Mouse (Mus musculus): ENCODE data around the gene Atp6v0b. TPM values are rescaled to one million over a fixed set of nuclear protein-coding genes. Genes with fewer than 3 reads are reported as not detected.

Gene Atp6v0b
- polyA plus RNA-seq, 2 experiments = 224 to 262 TPM

DNA sequence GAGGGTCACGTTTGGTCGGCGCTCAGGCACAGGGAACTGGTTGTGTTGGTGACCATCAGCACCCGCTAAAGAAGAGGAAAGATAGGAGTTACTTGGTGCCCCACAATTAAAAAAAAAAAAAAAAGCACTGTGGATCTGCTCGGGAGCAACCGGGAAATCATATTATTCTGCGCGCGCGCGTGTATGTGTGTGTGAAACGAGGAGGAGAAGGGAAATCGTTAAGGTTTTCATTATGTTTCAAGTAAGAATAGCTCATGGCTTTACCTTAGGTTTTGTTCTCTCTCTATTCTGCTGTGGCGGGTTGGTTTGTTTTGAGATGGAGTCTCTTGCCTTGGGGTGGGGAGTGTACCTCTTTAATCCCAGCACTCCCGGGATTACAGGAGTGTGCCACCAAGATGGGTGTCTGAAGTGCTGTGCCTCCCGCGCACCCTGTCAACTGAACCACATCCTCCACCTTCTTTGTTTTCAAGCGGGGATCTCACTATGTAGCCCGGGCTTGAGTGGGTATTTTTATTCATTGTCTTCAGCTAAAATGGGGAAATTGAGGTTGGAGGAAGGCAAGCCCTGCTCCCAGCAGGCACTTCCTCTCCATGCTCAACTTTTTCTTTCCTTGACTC, 28.5 kb upstream of the Atp6v0b start:
- Histone ChIP-seq H3K27me3 (ENCODE audit: control insufficient read depth, insufficient read depth, low read length) (no peaks in the 10 kb centered on the region), H3K27ac (replicated peaks; ENCODE audit: low read depth, low read length) (peak overlapping the region; percentile 79), H3K4me3 (replicated peaks; ENCODE audit: low read length) (peak overlapping the region; percentile 75), H3K9me3 (ENCODE audit: control insufficient read depth, low read length) (no peaks in the 10 kb centered on the region), H3K36me3 (ENCODE audit: control insufficient read depth, insufficient read depth, low read length) (peaks cover 20% of the 10 kb centered on the region), H3K4me2 (replicated peaks; ENCODE audit: low read depth, low read length, severe bottlenecking) (peak overlapping the region; percentile 99), H3K9ac (ENCODE audit: low read depth, low read length, severe bottlenecking) (peak overlapping the region; percentile 72), H3K4me1 (ENCODE audit: control insufficient read depth, insufficient read depth, low read length) (peaks cover 18% of the 10 kb centered on the region)
- TF ChIP-seq POLR2A (IDR thresholded peaks at IDR 0.05; ENCODE audit: borderline replicate concordance, extremely low read depth, insufficient read depth, insufficient read length) = no peak
- ATAC-seq (ENCODE audit: low FRiP score, low read depth) (no peak), DNase-seq (ENCODE audit: low spot score) (no peak)
- WGBS = 7% methylated on average over 19 of the region's 19 CpGs

DNA sequence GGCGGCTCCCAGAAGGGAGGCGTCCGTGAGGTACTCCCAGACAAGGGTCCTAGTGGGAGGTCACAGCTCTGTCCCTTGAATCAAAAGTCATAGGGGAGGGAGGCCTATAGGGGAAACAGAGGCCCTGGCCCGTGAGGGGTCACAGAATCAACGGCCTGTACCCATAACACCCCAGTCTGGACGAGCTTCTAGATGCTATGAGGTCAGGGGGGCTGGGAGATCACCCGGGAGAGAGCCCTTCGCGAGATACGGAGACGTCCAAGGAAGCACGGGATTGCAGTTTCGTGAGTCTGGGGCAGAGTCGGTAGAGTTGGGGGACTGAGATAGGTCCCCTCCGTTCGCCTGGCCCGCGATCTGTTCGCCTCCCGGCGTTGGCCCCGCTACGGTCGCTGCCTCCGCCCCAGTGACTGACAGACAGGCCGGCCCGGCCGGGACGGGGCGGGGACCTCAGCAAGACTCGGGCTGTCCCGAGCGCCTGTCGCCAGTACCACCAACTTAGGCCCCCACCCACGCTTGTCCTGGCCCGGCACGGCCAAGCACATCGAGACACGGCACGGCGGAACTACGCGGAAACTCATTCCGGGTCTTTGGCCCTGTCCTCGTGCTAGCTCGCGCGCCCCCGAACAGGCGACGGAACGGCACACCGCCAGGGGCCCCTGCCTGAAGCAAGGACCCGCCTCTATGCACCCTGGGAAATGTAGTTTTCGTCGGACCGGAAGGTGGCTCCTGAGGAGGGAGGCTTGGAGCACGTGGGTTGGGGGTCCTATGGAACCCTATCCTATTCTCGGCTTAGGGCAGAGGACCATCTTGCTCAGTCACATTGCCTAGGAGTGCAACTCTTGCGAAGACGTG, 27.7 kb upstream of the Atp6v0b start, which contains the start of gene Ipo13:
Ipo13 (minus strand) TSS at position 409 of the 852 bp plus-strand sequence.
- Histone ChIP-seq H3K27ac (replicated peaks; ENCODE audit: low read depth, low read length) (peak within 1 kb of the TSS; percentile 79), H3K4me1 (ENCODE audit: control insufficient read depth, insufficient read depth, low read length) (peaks cover 18% of the 10 kb centered on the region), H3K9ac (ENCODE audit: low read depth, low read length, severe bottlenecking) (peak within 1 kb of the TSS; percentile 72), H3K36me3 (ENCODE audit: control insufficient read depth, insufficient read depth, low read length) (peaks cover 24% of the 10 kb centered on the region), H3K4me3 (replicated peaks; ENCODE audit: low read length) (peak within 1 kb of the TSS; percentile 75), H3K27me3 (ENCODE audit: control insufficient read depth, insufficient read depth, low read length) (no peaks in the 10 kb centered on the region), H3K9me3 (ENCODE audit: control insufficient read depth, low read length) (no peaks in the 10 kb centered on the region), H3K4me2 (replicated peaks; ENCODE audit: low read depth, low read length, severe bottlenecking) (peak within 1 kb of the TSS; percentile 99)
- ATAC-seq (ENCODE audit: low FRiP score, low read depth) (peak; percentile 96), DNase-seq (ENCODE audit: low spot score) (peak; percentile 94)
- under 1% methylated on average over 57 of the region's 61 CpGs for WGBS
- TF ChIP-seq POLR2A (IDR thresholded peaks at IDR 0.05; ENCODE audit: borderline replicate concordance, extremely low read depth, insufficient read depth, insufficient read length) = peak; percentile 65; the same call in 1 of the 2 replicates

DNA sequence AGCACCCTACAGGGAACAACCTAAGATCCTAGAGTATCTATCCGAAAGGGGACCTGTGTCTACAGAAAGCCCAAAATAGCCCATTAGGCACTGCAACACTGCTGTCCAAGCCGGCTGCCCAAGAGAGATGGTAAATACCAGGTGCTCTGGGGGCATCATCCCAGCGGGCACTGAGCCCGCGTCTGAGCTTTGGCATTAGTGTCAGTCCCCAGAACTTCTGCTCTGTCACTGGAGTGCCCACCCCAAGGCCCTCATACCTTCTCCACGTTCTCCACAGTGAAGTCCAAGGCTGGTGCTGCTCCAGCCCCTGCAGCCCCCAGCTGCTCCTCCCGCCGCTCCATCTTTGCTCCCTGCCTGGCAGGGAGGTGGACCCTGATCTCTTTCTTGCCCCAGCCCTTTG, 26.9 kb upstream of the Atp6v0b start:
- peaks cover 30% of the 10 kb centered on the region for H3K36me3 ChIP-seq (ENCODE audit: control insufficient read depth, insufficient read depth, low read length)
- no peak for DNase-seq (ENCODE audit: low spot score)
- H3K4me2 ChIP-seq (replicated peaks; ENCODE audit: low read depth, low read length, severe bottlenecking) = peak overlapping the region; percentile 99
- H3K9ac ChIP-seq (ENCODE audit: low read depth, low read length, severe bottlenecking) = peak overlapping the region; percentile 72
- H3K4me1 ChIP-seq (ENCODE audit: control insufficient read depth, insufficient read depth, low read length) = peaks cover 18% of the 10 kb centered on the region
- no peak for TF ChIP-seq POLR2A (IDR thresholded peaks at IDR 0.05; ENCODE audit: borderline replicate concordance, extremely low read depth, insufficient read depth, insufficient read length)
- peak overlapping the region; percentile 75 for H3K4me3 ChIP-seq (replicated peaks; ENCODE audit: low read length)
- WGBS = 16% methylated on average over 8 of the region's 8 CpGs
- H3K27ac ChIP-seq (replicated peaks; ENCODE audit: low read depth, low read length) = no peak overlapping the region
- ATAC-seq (ENCODE audit: low FRiP score, low read depth) = no peak
- H3K27me3 ChIP-seq (ENCODE audit: control insufficient read depth, insufficient read depth, low read length) = no peaks in the 10 kb centered on the region
- H3K9me3 ChIP-seq (ENCODE audit: control insufficient read depth, low read length) = no peaks in the 10 kb centered on the region

DNA sequence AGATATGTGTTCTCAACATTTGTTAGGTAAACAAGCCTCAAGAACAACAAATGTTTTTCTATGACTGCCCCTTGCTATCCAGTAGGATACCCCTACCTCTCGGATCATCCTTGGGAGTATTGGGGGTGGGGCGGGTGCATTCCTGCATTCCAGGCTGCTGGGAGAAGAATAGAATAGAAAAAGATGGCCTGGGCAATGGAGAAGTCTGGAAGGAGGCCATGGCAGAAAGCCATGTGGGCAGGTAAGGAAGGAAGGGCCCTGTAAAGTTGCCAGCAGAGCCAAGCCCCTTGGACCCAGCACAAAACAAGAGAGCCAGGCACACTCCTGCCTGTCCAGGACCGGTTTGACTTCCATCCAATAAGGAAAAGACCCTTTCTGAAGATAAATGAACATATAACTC, 26.3 kb upstream of the Atp6v0b start:
- 60% methylated on average over 3 of the region's 3 CpGs for WGBS
- Histone ChIP-seq H3K36me3 (ENCODE audit: control insufficient read depth, insufficient read depth, low read length) (peaks cover 30% of the 10 kb centered on the region), H3K4me2 (replicated peaks; ENCODE audit: low read depth, low read length, severe bottlenecking) (peak overlapping the region; percentile 99), H3K4me3 (replicated peaks; ENCODE audit: low read length) (peak overlapping the region; percentile 75), H3K4me1 (ENCODE audit: control insufficient read depth, insufficient read depth, low read length) (peaks cover 18% of the 10 kb centered on the region), H3K27ac (replicated peaks; ENCODE audit: low read depth, low read length) (no peak overlapping the region), H3K27me3 (ENCODE audit: control insufficient read depth, insufficient read depth, low read length) (no peaks in the 10 kb centered on the region), H3K9me3 (ENCODE audit: control insufficient read depth, low read length) (no peaks in the 10 kb centered on the region), H3K9ac (ENCODE audit: low read depth, low read length, severe bottlenecking) (peak overlapping the region; percentile 72; the same call in 1 of the 2 replicates)
- ATAC-seq (ENCODE audit: low FRiP score, low read depth) (no peak), DNase-seq (ENCODE audit: low spot score) (no peak)
- TF ChIP-seq POLR2A (IDR thresholded peaks at IDR 0.05; ENCODE audit: borderline replicate concordance, extremely low read depth, insufficient read depth, insufficient read length) = no peak

DNA sequence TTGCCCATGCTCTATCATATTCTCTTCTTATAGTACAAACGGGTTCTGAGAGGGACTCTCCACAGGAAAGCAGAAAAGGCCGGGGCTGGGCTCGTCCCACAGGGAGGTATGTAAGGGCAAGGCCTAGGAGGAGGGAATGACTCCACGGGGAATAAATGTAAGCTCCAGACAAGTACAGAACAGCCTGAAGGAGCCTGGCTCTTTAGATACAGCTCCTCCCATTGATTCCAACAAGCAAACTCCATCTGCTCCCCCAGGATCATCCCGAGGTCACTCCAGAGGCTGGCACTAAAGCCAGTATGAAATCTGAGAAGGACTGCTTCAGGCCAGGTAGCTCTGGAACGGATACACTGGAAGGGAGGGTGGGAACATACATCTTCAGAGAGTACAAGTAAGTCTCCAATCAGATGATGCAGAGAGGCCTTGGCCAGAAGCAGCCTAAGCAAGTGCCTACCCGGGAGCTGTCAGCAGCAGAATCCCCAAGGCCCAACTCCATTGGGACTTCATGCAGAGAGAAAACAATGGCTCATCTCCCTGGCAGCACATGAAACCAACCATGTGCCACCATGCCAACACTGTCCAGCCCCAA, 25.6 kb upstream of the Atp6v0b start:
- Histone ChIP-seq H3K4me2 (replicated peaks; ENCODE audit: low read depth, low read length, severe bottlenecking) (peak overlapping the region; percentile 99; the same call in 1 of the 2 replicates), H3K36me3 (ENCODE audit: control insufficient read depth, insufficient read depth, low read length) (peaks cover 35% of the 10 kb centered on the region), H3K27me3 (ENCODE audit: control insufficient read depth, insufficient read depth, low read length) (no peaks in the 10 kb centered on the region), H3K27ac (replicated peaks; ENCODE audit: low read depth, low read length) (no peak overlapping the region), H3K4me3 (replicated peaks; ENCODE audit: low read length) (no peak overlapping the region), H3K4me1 (ENCODE audit: control insufficient read depth, insufficient read depth, low read length) (peaks cover 18% of the 10 kb centered on the region), H3K9ac (ENCODE audit: low read depth, low read length, severe bottlenecking) (no peak overlapping the region), H3K9me3 (ENCODE audit: control insufficient read depth, low read length) (no peaks in the 10 kb centered on the region)
- DNase-seq (ENCODE audit: low spot score) = no peak
- WGBS = 54% methylated on average over 7 of the region's 7 CpGs
- no peak for TF ChIP-seq POLR2A (IDR thresholded peaks at IDR 0.05; ENCODE audit: borderline replicate concordance, extremely low read depth, insufficient read depth, insufficient read length)
- no peak for ATAC-seq (ENCODE audit: low FRiP score, low read depth)

All from limb, embryonic 14.5 days (tissue).